ENCODE assay signal across 19 mouse cellular contexts in the genomic region with DNA sequence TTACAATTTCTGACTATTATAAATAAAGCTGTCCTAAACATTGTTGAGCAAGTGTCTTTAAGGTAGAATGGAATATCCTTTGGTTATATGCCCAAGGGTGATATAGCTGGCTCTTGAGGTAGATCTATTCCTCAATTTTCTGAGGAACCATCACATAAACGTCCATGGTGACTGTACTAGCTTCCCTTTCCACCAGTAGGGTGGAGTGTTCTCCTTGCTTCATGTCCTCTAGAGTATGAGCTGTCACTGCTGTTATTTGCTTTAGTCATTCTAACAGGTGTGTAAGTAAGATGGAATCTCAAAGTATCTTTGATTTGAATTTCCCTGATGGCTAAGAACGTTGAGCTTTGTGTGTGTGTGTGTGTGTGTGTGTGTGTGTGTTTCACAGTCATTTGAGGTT.
DNase-seq lines count a peak whose midpoint lies in the region; ATAC-seq and TF ChIP-seq lines count a peak whose summit lies in the region.
"Had no signal": no experiment of that assay in that cellular context is flagged by ENCODE, and none has a peak within 500 bp of the region (broad histone marks: within the 10 kb centered on the region; RNA-seq: fewer than 3 reads in every experiment).

No protein-coding gene starts in this region.

- peak; percentile 33; the same call in 1 of the 2 replicates for TF ChIP-seq CTCF in liver, postnatal 0 days (IDR thresholded peaks at IDR 0.05; ENCODE audit: low read depth)

- H3K36me3 ChIP-seq in liver, postnatal 0 days (replicated peaks; ENCODE audit: insufficient read depth, low read length), result no peaks in the 10 kb centered on the region
- H3K36me3 ChIP-seq in liver, embryonic 11.5 days (ENCODE audit: control insufficient read depth, insufficient read depth, low read length), result no peaks in the 10 kb centered on the region
- H3K36me3 ChIP-seq in midbrain, embryonic 10.5 days, result no peaks in the 10 kb centered on the region
- H3K36me3 ChIP-seq: embryonic facial prominence, embryonic 10.5 days; heart, embryonic 13.5 days; hindbrain, embryonic 12.5 days; intestine, embryonic 15.5 days had no signal

- H3K9ac ChIP-seq in liver, postnatal 0 days (replicated peaks), result no peak overlapping the region
- no peak overlapping the region for H3K9ac ChIP-seq in liver, embryonic 11.5 days (ENCODE audit: low read depth, low read length)
- H3K9ac ChIP-seq: forebrain, embryonic 13.5 days; forebrain, postnatal 0 days; heart, embryonic 13.5 days; hindbrain, embryonic 12.5 days; intestine, embryonic 15.5 days had no signal

- no peak for ATAC-seq in liver, postnatal 0 days
- ATAC-seq in liver, embryonic 11.5 days (replicated peaks; ENCODE audit: low FRiP score), result no peak
- peak; percentile 70 for ATAC-seq in monocyte, adult 5-6 weeks (replicated peaks; ENCODE audit: insufficient number of reproducible peaks, low FRiP score, low TSS enrichment, poor library complexity, severe bottlenecking)
- ATAC-seq: forebrain, embryonic 13.5 days; forebrain, postnatal 0 days; hindbrain, postnatal 0 days; intestine, embryonic 15.5 days had no signal

- no peaks in the 10 kb centered on the region for H3K27me3 ChIP-seq in liver, postnatal 0 days (ENCODE audit: insufficient read depth, low read length)
- no peaks in the 10 kb centered on the region for H3K27me3 ChIP-seq in liver, embryonic 11.5 days (replicated peaks; ENCODE audit: control insufficient read depth, insufficient read depth, low read length)
- H3K27me3 ChIP-seq in midbrain, embryonic 10.5 days (ENCODE audit: low read depth, poor library complexity, severe bottlenecking), result no peaks in the 10 kb centered on the region
- H3K27me3 ChIP-seq: forebrain, embryonic 13.5 days; heart, embryonic 13.5 days; hindbrain, embryonic 12.5 days; intestine, embryonic 15.5 days had no signal

- H3K4me1 ChIP-seq in liver, postnatal 0 days (ENCODE audit: insufficient read depth), result no peaks in the 10 kb centered on the region
- H3K4me1 ChIP-seq in liver, embryonic 11.5 days (replicated peaks; ENCODE audit: control insufficient read depth, insufficient read depth, low read length), result no peaks in the 10 kb centered on the region
- no peaks in the 10 kb centered on the region for H3K4me1 ChIP-seq in midbrain, embryonic 10.5 days
- H3K4me1 ChIP-seq: embryonic facial prominence, embryonic 10.5 days; forebrain, embryonic 13.5 days; heart, embryonic 13.5 days; hindbrain, embryonic 12.5 days; intestine, embryonic 15.5 days had no signal

- no peak overlapping the region for H3K27ac ChIP-seq in liver, postnatal 0 days (ENCODE audit: low read depth)
- no peak overlapping the region for H3K27ac ChIP-seq in liver, embryonic 11.5 days (ENCODE audit: low read depth, low read length)
- H3K27ac ChIP-seq in midbrain, embryonic 10.5 days (replicated peaks), result no peak overlapping the region
- H3K27ac ChIP-seq: embryonic facial prominence, embryonic 10.5 days; forebrain, embryonic 13.5 days; heart, embryonic 13.5 days; hindbrain, embryonic 12.5 days; hindbrain, postnatal 0 days; intestine, embryonic 15.5 days had no signal

- no peaks in the 10 kb centered on the region for H3K9me3 ChIP-seq in liver, postnatal 0 days (ENCODE audit: low read length)
- H3K9me3 ChIP-seq in liver, embryonic 11.5 days (ENCODE audit: control insufficient read depth, low read length), result no peaks in the 10 kb centered on the region
- peaks cover 3% of the 10 kb centered on the region; the same call in 1 of the 2 replicates for H3K9me3 ChIP-seq in midbrain, embryonic 10.5 days (replicated peaks)
- H3K9me3 ChIP-seq: hindbrain, embryonic 12.5 days; intestine, embryonic 15.5 days had no signal

- no peak for TF ChIP-seq EP300 in liver, postnatal 0 days (IDR thresholded peaks at IDR 0.05; ENCODE audit: low read depth)

- no peak for DNase-seq in liver, postnatal 0 days
- DNase-seq in liver, embryonic 11.5 days (ENCODE audit: low spot score), result no peak
- DNase-seq in adipocyte (ENCODE audit: low spot score), result peak; percentile 28
- no peak for DNase-seq in Muller cell, postnatal 12 days (ENCODE audit: inconsistent ontology term)
- DNase-seq in midbrain, embryonic 10.5 days (ENCODE audit: low spot score), result no peak
- DNase-seq in adrenal gland, postnatal 14 days, result no peak
- DNase-seq: adrenal gland, postnatal 25 days; cerebellum, adult 18-20 months; cerebellum, postnatal 10 days; forebrain, postnatal 0 days; gastrocnemius, postnatal 25 days; heart, postnatal 36 days had no signal

- 39% methylated on average over 2 of the region's 2 CpGs for WGBS in liver, postnatal 0 days (ENCODE audit: insufficient replicate concordance)
- WGBS in liver, embryonic 11.5 days, result 46% methylated on average over 2 of the region's 2 CpGs
- 67% methylated on average over 2 of the region's 2 CpGs for WGBS in midbrain, embryonic 10.5 days

- H3K4me3 ChIP-seq in liver, postnatal 0 days (ENCODE audit: low read depth, low read length), result no peak overlapping the region
- H3K4me3 ChIP-seq in liver, embryonic 11.5 days (ENCODE audit: low read depth, low read length), result no peak overlapping the region
- H3K4me3 ChIP-seq in midbrain, embryonic 10.5 days, result no peak overlapping the region
- H3K4me3 ChIP-seq: embryonic facial prominence, embryonic 10.5 days; forebrain, embryonic 13.5 days; heart, embryonic 13.5 days; hindbrain, embryonic 12.5 days; intestine, embryonic 15.5 days had no signal

- no peak overlapping the region for H3K4me2 ChIP-seq in liver, postnatal 0 days (ENCODE audit: low read depth, low read length)
- no peak overlapping the region for H3K4me2 ChIP-seq in liver, embryonic 11.5 days
- H3K4me2 ChIP-seq: forebrain, embryonic 13.5 days; heart, embryonic 13.5 days; hindbrain, embryonic 12.5 days; intestine, embryonic 15.5 days had no signal
